Mouse (Mus musculus) bone marrow macrophage, adult 2 months (primary cell): ENCODE data around the gene Trappc3.

Experiments used
- CTCF ChIP-seq: IDR thresholded peaks from 2 replicates; pipeline ENCODE4 v1.5.1; 2012; ENCODE audit warnings: low read depth, mild to moderate bottlenecking, low read length, moderate library complexity
- POLR2A ChIP-seq: IDR thresholded peaks from 2 replicates; pipeline ENCODE4 v1.6.1; 2012; ENCODE audit warnings: mild to moderate bottlenecking, low read depth, low read length, borderline replicate concordance

GRCm38 (mm10) chr4:126233676-126234308, 28.3 kb upstream of the Trappc3 start:
- TF ChIP-seq POLR2A: no peak
- no peak for TF ChIP-seq CTCF
